Mouse (Mus musculus): Measurements from ENCODE around the gene Cdc42bpg.
"Not testable (repeated sequence)": the region's sequence is repeated elsewhere in the genome, so short reads cannot be mapped to it uniquely, and the experiment has no call there.

Gene Cdc42bpg

GRCm38 (mm10) chr19:6296551-6297210 lies 9.6 kb upstream of the Cdc42bpg start:
- no peak for DNase-seq (ENCODE audit: low read depth in 1 of 2, low spot score in 2 of 2)

- DNase-seq (ENCODE audit: low read depth in 1 of 2, low spot score in 2 of 2): peak; percentile 86 to 91
These were observed 8.6 kb upstream of the Cdc42bpg start for GRCm38 (mm10) chr19:6297641-6298040.

GRCm38 (mm10) chr19:6299003-6299402 lies 7.3 kb upstream of the Cdc42bpg start:
- DNase-seq (ENCODE audit: low read depth in 1 of 2, low spot score in 2 of 2): no peak

GRCm38 (mm10) chr19:6299450-6300267 lies 6.6 kb upstream of the Cdc42bpg start:
- peak in 1 of 2 experiments; percentile 71 for DNase-seq (ENCODE audit: low read depth in 1 of 2, low spot score in 2 of 2)

- DNase-seq (ENCODE audit: low read depth in 1 of 2, low spot score in 2 of 2): no peak
These were observed 5.8 kb upstream of the Cdc42bpg start for GRCm38 (mm10) chr19:6300402-6300841.

- no peak for DNase-seq (ENCODE audit: low read depth in 1 of 2, low spot score in 2 of 2)
These were observed 4.1 kb upstream of the Cdc42bpg start for GRCm38 (mm10) chr19:6302114-6302513.

- DNase-seq (ENCODE audit: low read depth in 1 of 2, low spot score in 2 of 2): no peak
These were observed 3.7 kb upstream of the Cdc42bpg start for GRCm38 (mm10) chr19:6302522-6302921.

- no peak for DNase-seq (ENCODE audit: low read depth in 1 of 2, low spot score in 2 of 2)
These were observed 2.4 kb upstream of the Cdc42bpg start for GRCm38 (mm10) chr19:6303831-6304230.

- peak; percentile 77 to 88 for DNase-seq (ENCODE audit: low read depth in 1 of 2, low spot score in 2 of 2)
These were observed 1.3 kb upstream of the Cdc42bpg start for GRCm38 (mm10) chr19:6304787-6305516.

GRCm38 (mm10) chr19:6305517-6306115 lies 640 bp upstream of the Cdc42bpg start:
- no peak for DNase-seq (ENCODE audit: low read depth in 1 of 2, low spot score in 2 of 2)

GRCm38 (mm10) chr19:6306586-6306985 lies 330 bp downstream of the Cdc42bpg start:
- DNase-seq (ENCODE audit: low read depth in 1 of 2, low spot score in 2 of 2): peak in 1 of 2 experiments; percentile 77

GRCm38 (mm10) chr19:6307733-6308531 lies 1.7 kb downstream of the Cdc42bpg start:
- no peak for DNase-seq (ENCODE audit: low read depth in 1 of 2, low spot score in 2 of 2)

GRCm38 (mm10) chr19:6310181-6310580 lies 3.9 kb downstream of the Cdc42bpg start:
- DNase-seq (ENCODE audit: low read depth in 1 of 2, low spot score in 2 of 2): no peak

GRCm38 (mm10) chr19:6311783-6312182 lies 5.5 kb downstream of the Cdc42bpg start:
- not testable (repeated sequence) for DNase-seq (ENCODE audit: low read depth in 1 of 2, low spot score in 2 of 2)

GRCm38 (mm10) chr19:6313796-6314195 lies 7.5 kb downstream of the Cdc42bpg start:
- DNase-seq (ENCODE audit: low read depth in 1 of 2, low spot score in 2 of 2): no peak

GRCm38 (mm10) chr19:6314513-6314912 lies 8.3 kb downstream of the Cdc42bpg start:
- DNase-seq (ENCODE audit: low read depth in 1 of 2, low spot score in 2 of 2): no peak

- DNase-seq (ENCODE audit: low read depth in 1 of 2, low spot score in 2 of 2): no peak
These were observed 9.3 kb downstream of the Cdc42bpg start for GRCm38 (mm10) chr19:6315573-6315972.

- no peak for DNase-seq (ENCODE audit: low read depth in 1 of 2, low spot score in 2 of 2)
These were observed 11.9 kb downstream of the Cdc42bpg start for GRCm38 (mm10) chr19:6318145-6318544.

- no peak for DNase-seq (ENCODE audit: low read depth in 1 of 2, low spot score in 2 of 2)
These were observed 15.1 kb downstream of the Cdc42bpg start for GRCm38 (mm10) chr19:6321358-6321757.

Measured in monocyte, adult 2 months (primary cell).